Mouse (Mus musculus) liver, embryonic 11.5 days (tissue): ENCODE data around the gene Entpd1. TPM values are rescaled to one million over a fixed set of nuclear protein-coding genes. Genes with fewer than 3 reads are reported as not detected.

Experiments
- ATAC-seq: fragments of 200-750 bp; cut with Nextera tagmentation; replicated peaks from 2 replicates; pipeline ENCODE4 v1.8.0; 2017; ENCODE audit warnings: moderate number of reproducible peaks, mild to moderate bottlenecking, moderate TSS enrichment, moderate library complexity; ENCODE audit not compliant: low FRiP score
- DNase-seq: peaks from one replicate; pipeline ENCODE4 v3.0.0-alpha.2; 2017; ENCODE audit warnings: low spot score
- H3K27ac ChIP-seq: fragments of 300-500 bp; sonication (generic); 2 replicates; pipeline ENCODE4 v1.5.1; 2014; ENCODE audit warnings: mild to moderate bottlenecking, low read depth, low read length, control low read depth
- H3K27me3 ChIP-seq: fragments of 300-500 bp; sonication (generic); replicated peaks from 2 replicates; pipeline ENCODE4 v1.6.1; 2014; ENCODE audit warnings: low read length, mixed read lengths; ENCODE audit not compliant: control insufficient read depth, insufficient read depth
- H3K36me3 ChIP-seq: fragments of 300-500 bp; sonication (generic); 2 replicates; pipeline ENCODE4 v1.6.1; 2014; ENCODE audit warnings: mild to moderate bottlenecking, low read length, moderate library complexity, mixed read lengths; ENCODE audit not compliant: control insufficient read depth, insufficient read depth
- H3K4me1 ChIP-seq: fragments of 300-500 bp; sonication (generic); replicated peaks from 2 replicates; pipeline ENCODE4 v1.6.1; 2014; ENCODE audit warnings: low read length, mixed read lengths; ENCODE audit not compliant: control insufficient read depth, insufficient read depth
- H3K4me2 ChIP-seq: fragments of 300-500 bp; sonication (generic); 2 replicates; pipeline ENCODE4 v1.6.1; 2014; ENCODE audit warnings: mild to moderate bottlenecking, control low read depth, moderate library complexity
- H3K4me3 ChIP-seq: fragments of 300-500 bp; sonication (generic); 2 replicates; pipeline ENCODE4 v1.5.1; 2014; ENCODE audit warnings: low read depth, low read length, control low read depth
- H3K9ac ChIP-seq: fragments of 300-500 bp; sonication (generic); 2 replicates; pipeline ENCODE4 v1.6.1; 2014; ENCODE audit warnings: low read depth, low read length, control low read depth
- H3K9me3 ChIP-seq: fragments of 300-500 bp; sonication (generic); 2 replicates; pipeline ENCODE4 v1.6.1; 2016; ENCODE audit warnings: low read length, inconsistent platforms, mixed read lengths; ENCODE audit not compliant: control insufficient read depth
- WGBS: fragments of 180-500 bp; shearing (Covaris S2); extraction: QIAGEN DNeasy Blood & Tissue Kit; methylation state at CpG from one replicate; pipeline ENCODE4 v1.1.7; 2014; 5-methylcytosine and 5-hydroxymethylcytosine counted together
- polyA plus RNA-seq: library from polyadenylated mRNA; unstranded; fragments of >200 nt; fragmentation: Nextera tagmentation; extraction: Ambion mirVana; gene quantifications from 2 replicates; pipeline ENCODE4 v1.2.1, GENCODE M21; 2014

Gene Entpd1
- polyA plus RNA-seq, 1 experiment from 2014 or later = 3.0 TPM

DNA sequence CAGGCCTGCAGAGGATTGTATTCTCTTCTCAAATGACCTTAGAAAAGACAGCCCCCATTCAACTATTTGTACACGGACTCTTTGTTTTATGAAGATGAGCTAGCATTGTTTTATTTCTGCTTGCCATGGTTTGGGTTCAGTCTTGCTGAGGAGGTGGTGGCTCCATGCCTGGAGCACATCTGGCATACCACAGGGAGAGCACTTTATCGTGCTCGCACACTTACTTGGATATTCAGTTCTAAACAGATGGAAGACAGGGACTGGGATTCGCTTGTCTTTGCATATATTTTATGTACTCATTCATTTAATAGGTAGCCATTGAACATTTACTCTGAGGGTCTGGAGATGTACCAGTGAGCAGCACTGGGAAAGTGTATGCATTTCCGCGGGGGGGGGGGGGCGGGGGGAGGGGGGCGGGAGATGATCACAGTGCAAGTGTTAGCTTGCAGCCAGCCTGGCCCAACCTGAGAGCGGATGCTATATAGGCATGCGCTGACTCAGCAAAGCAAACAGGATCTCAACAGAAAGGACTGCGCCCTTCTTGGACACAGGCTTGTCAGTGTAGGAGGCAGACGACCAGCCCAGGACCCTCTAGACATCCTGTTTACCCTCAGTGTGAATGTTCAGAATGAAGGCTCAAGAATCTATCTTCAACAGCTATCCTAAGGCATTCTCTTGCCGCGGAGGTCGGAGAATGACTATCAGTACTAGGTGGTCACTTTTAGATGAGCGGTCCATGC lies 100.9 kb downstream of the Entpd1 start:
- Histone ChIP-seq H3K27ac (no peak overlapping the region), H3K36me3 (no peaks in the 10 kb centered on the region), H3K9me3 (no peaks in the 10 kb centered on the region), H3K27me3 (no peaks in the 10 kb centered on the region), H3K4me3 (no peak overlapping the region), H3K9ac (no peak overlapping the region), H3K4me1 (peaks cover 4% of the 10 kb centered on the region; the same call in 1 of the 2 replicates), H3K4me2 (no peak overlapping the region)
- no peak for ATAC-seq
- WGBS = 79% methylated on average over 16 of the region's 16 CpGs
- no peak for DNase-seq

DNA sequence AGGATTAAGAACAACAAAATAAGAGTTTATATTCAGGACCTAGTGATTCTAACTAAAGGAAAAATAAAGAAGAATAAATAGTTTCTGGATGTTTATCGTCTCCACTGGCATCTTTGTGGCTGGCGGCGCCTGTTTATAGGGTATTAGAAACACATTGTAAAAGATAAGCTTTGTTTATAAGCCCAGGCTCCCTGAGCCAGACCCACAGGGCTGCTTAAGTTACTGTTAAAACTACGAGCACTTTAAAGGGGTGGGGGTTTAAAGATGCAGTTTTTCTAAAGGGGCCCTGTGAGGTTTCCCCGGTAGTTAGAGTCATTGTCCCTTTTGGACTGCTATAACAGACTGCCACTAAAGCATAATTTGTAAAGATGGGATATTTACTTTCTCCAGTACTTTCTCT lies 102.5 kb downstream of the Entpd1 start:
- Histone ChIP-seq H3K4me2 (no peak overlapping the region), H3K4me1 (no peaks in the 10 kb centered on the region), H3K4me3 (no peak overlapping the region), H3K27me3 (no peaks in the 10 kb centered on the region), H3K36me3 (no peaks in the 10 kb centered on the region), H3K27ac (no peak overlapping the region), H3K9me3 (no peaks in the 10 kb centered on the region), H3K9ac (no peak overlapping the region)
- no peak for DNase-seq
- WGBS = 61% methylated on average over 5 of the region's 5 CpGs
- no peak for ATAC-seq

GRCm38 (mm10) chr19:40716981-40717380 lies 104.8 kb downstream of the Entpd1 start:
- no peak overlapping the region for H3K4me3 ChIP-seq
- no peak overlapping the region for H3K9ac ChIP-seq
- no peaks in the 10 kb centered on the region for H3K9me3 ChIP-seq
- no peak overlapping the region for H3K4me2 ChIP-seq
- H3K27ac ChIP-seq = no peak overlapping the region
- no peak for DNase-seq
- no peaks in the 10 kb centered on the region for H3K4me1 ChIP-seq
- no peaks in the 10 kb centered on the region for H3K36me3 ChIP-seq
- 71% methylated on average over 6 of the region's 6 CpGs for WGBS
- H3K27me3 ChIP-seq = no peaks in the 10 kb centered on the region
- no peak for ATAC-seq

- Histone ChIP-seq H3K4me3 (no peak overlapping the region), H3K36me3 (no peaks in the 10 kb centered on the region), H3K9ac (no peak overlapping the region), H3K27me3 (no peaks in the 10 kb centered on the region), H3K9me3 (no peaks in the 10 kb centered on the region), H3K4me1 (no peaks in the 10 kb centered on the region), H3K4me2 (no peak overlapping the region), H3K27ac (no peak overlapping the region)
- ATAC-seq (no peak), DNase-seq (no peak)
- 55% methylated on average over 11 of the region's 11 CpGs for WGBS
These were observed 107.4 kb downstream of the Entpd1 start for GRCm38 (mm10) chr19:40719439-40720105.

DNA sequence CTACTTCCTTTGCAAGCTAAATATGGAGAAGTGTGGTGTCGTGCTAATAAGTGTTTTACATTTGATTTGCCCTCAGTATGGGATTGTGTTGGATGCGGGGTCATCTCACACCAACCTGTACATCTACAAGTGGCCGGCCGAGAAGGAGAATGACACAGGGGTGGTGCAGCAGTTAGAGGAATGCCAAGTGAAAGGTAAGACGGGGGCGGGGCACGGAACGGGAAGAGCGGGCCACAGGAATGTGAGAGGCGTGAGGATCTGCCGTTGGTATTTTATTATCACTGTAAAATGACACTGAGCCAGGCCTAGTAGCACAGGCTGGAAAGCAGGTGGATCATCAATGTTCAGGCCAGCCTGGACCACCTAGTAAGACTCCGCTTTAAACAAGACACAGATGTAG lies 108.2 kb downstream of the Entpd1 start:
- Histone ChIP-seq H3K9me3 (no peaks in the 10 kb centered on the region), H3K4me3 (no peak overlapping the region), H3K36me3 (no peaks in the 10 kb centered on the region), H3K9ac (no peak overlapping the region), H3K4me2 (no peak overlapping the region), H3K27me3 (no peaks in the 10 kb centered on the region), H3K27ac (no peak overlapping the region), H3K4me1 (no peaks in the 10 kb centered on the region)
- 72% methylated on average over 12 of the region's 12 CpGs for WGBS
- no peak for DNase-seq
- ATAC-seq = no peak

- no peak overlapping the region for H3K9ac ChIP-seq
These were observed 110.2 kb downstream of the Entpd1 start for GRCm38 (mm10) chr19:40722137-40723038.

DNA sequence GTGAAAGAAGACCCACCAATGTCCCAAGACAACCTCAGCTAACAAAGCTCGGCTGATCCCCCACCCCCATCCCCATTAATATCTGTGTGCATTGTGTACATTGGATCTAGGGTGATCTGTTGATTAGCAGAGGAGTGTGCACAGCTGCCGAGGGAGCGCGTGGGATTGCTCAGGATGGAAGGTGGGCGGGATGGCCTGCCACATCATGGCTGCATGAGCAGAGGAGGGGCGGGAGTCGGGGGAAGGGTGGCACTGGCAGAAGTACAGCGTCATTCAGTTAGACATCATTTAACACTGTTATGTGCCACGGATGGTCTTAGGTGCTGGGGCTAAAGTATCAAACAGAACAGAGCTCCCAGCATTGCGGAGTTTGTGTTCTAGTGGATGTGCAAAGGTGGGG lies 111.3 kb downstream of the Entpd1 start:
- Histone ChIP-seq H3K9me3 (no peaks in the 10 kb centered on the region), H3K4me2 (no peak overlapping the region), H3K27ac (no peak overlapping the region), H3K36me3 (no peaks in the 10 kb centered on the region), H3K4me1 (no peaks in the 10 kb centered on the region), H3K27me3 (no peaks in the 10 kb centered on the region), H3K4me3 (no peak overlapping the region), H3K9ac (no peak overlapping the region)
- ATAC-seq (no peak), DNase-seq (no peak)
- 66% methylated on average over 10 of the region's 10 CpGs for WGBS

More at GRCm38 (mm10) chr19:40722137-40723038, 110.2 kb downstream of the Entpd1 start:
- Histone ChIP-seq H3K4me3 (no peak overlapping the region), H3K4me2 (no peak overlapping the region), H3K36me3 (no peaks in the 10 kb centered on the region), H3K27ac (no peak overlapping the region), H3K4me1 (no peaks in the 10 kb centered on the region), H3K27me3 (no peaks in the 10 kb centered on the region), H3K9me3 (no peaks in the 10 kb centered on the region)
- ATAC-seq = no peak
- no peak for DNase-seq
- 61% methylated on average over 11 of the region's 11 CpGs for WGBS

GRCm38 (mm10) chr19:40726148-40726547 lies 114.0 kb downstream of the Entpd1 start:
- no peaks in the 10 kb centered on the region for H3K27me3 ChIP-seq
- H3K4me3 ChIP-seq = no peak overlapping the region
- ATAC-seq = no peak
- 74% methylated on average over 4 of the region's 4 CpGs for WGBS
- no peak overlapping the region for H3K9ac ChIP-seq
- no peaks in the 10 kb centered on the region for H3K4me1 ChIP-seq
- no peak for DNase-seq
- no peak overlapping the region for H3K27ac ChIP-seq
- no peaks in the 10 kb centered on the region for H3K9me3 ChIP-seq
- no peaks in the 10 kb centered on the region for H3K36me3 ChIP-seq
- H3K4me2 ChIP-seq = no peak overlapping the region
